Mouse (Mus musculus): ENCODE data around the gene Tspo.

- no peak for TF ChIP-seq ZMIZ1 (IDR thresholded peaks at IDR 0.05; ENCODE audit: low read depth, low read length)
- no peak for TF ChIP-seq ZNF384 (IDR thresholded peaks at IDR 0.05; ENCODE audit: low read depth, low read length)
- no peak for TF ChIP-seq MXI1 (IDR thresholded peaks at IDR 0.05; ENCODE audit: low read depth, low read length)
- TF ChIP-seq ELF1 (IDR thresholded peaks at IDR 0.05; ENCODE audit: low read depth, low read length) = no peak
- no peak for TF ChIP-seq MAFK (IDR thresholded peaks at IDR 0.05; ENCODE audit: insufficient replicate concordance, low read length)
- no peak for TF ChIP-seq HCFC1 (IDR thresholded peaks at IDR 0.05; ENCODE audit: low read depth, low read length)
Measured at GRCm38 (mm10) chr15:83606216-83606615, 42.8 kb downstream of the Tspo start.
